Comparison of ENCODE assay signal across 8 mouse cellular contexts in genomic region chr13:48871887-48872606, GRCm38 (mm10). TPM values are rescaled to one million over a fixed set of nuclear protein-coding genes. Genes with fewer than 3 reads are reported as not detected.
DNase-seq lines count a peak whose midpoint lies in the region; ATAC-seq and TF ChIP-seq lines count a peak whose summit lies in the region.

No protein-coding gene starts in this region.

- peak; percentile 57 for DNase-seq in MEL (ENCODE audit: low read depth, low spot score)
- no peak for DNase-seq in limb, embryonic 11.5 days (ENCODE audit: low spot score)
- no peak for DNase-seq in urinary bladder, adult 18-20 months (ENCODE audit: low spot score in 2 of 2)
- no peak for DNase-seq in testis, postnatal 10 days (ENCODE audit: low spot score)

- ATAC-seq in heart, embryonic 13.5 days (ENCODE audit: extremely low read depth, insufficient number of reproducible peaks, low FRiP score, low TSS enrichment), result no peak
- no peak for ATAC-seq in limb, embryonic 11.5 days (ENCODE audit: insufficient number of reproducible peaks, low FRiP score, low TSS enrichment, low read depth)
- no peak for ATAC-seq in neural tube, embryonic 12.5 days (ENCODE audit: low FRiP score, low read depth)
- ATAC-seq in inflammation-experienced regulatory T-cells, adult 6 months, result no peak

- H3K27me3 ChIP-seq in C2C12 (ENCODE audit: control insufficient read depth, insufficient read depth, insufficient read length), result no peaks in the 10 kb centered on the region
- no peaks in the 10 kb centered on the region for H3K27me3 ChIP-seq in MEL (ENCODE audit: control insufficient read depth in 1 of 2, insufficient read depth in 2 of 2, low read length in 2 of 2)
- H3K27me3 ChIP-seq in heart, embryonic 13.5 days (replicated peaks), result no peaks in the 10 kb centered on the region
- H3K27me3 ChIP-seq in limb, embryonic 11.5 days (ENCODE audit: control insufficient read depth, insufficient read depth, low read length), result no peaks in the 10 kb centered on the region
- H3K27me3 ChIP-seq in neural tube, embryonic 12.5 days (replicated peaks), result no peaks in the 10 kb centered on the region

- peak; percentile 19 for TF ChIP-seq RAD21 in MEL (IDR thresholded peaks at IDR 0.05; ENCODE audit: low read depth, low read length)

- peaks cover 16 to 26% of the 10 kb centered on the region in 2 experiments for H3K4me1 ChIP-seq in MEL (ENCODE audit: control insufficient read depth in 1 of 2, insufficient read depth in 2 of 2, low read length in 2 of 2)
- peaks cover 65% of the 10 kb centered on the region for H3K4me1 ChIP-seq in heart, embryonic 13.5 days
- peaks cover 17% of the 10 kb centered on the region for H3K4me1 ChIP-seq in limb, embryonic 11.5 days (ENCODE audit: control insufficient read depth, insufficient read depth, low read length)
- H3K4me1 ChIP-seq in neural tube, embryonic 12.5 days, result peaks cover 27% of the 10 kb centered on the region

- no peak for TF ChIP-seq CTCF in C2C12 (IDR thresholded peaks at IDR 0.05; ENCODE audit: control insufficient read depth, insufficient read depth, insufficient read length)
- peak in 1 of 3 experiments; percentile 11; a peak in 1 of 6 replicates for TF ChIP-seq CTCF in MEL (IDR thresholded peaks at IDR 0.05 in 2 of 3, conservative IDR thresholded peaks at IDR 0.05 in 1 of 3; ENCODE audit: control insufficient read depth in 1 of 3, insufficient read depth in 1 of 3, low read depth in 2 of 3, low read length in 3 of 3, poor library complexity in 1 of 3, severe bottlenecking in 1 of 3)

- H3K27ac ChIP-seq in MEL (ENCODE audit: control insufficient read depth, low read depth, low read length), result no peak overlapping the region
- no peak overlapping the region for H3K27ac ChIP-seq in heart, embryonic 13.5 days (replicated peaks)
- no peak overlapping the region for H3K27ac ChIP-seq in limb, embryonic 11.5 days (replicated peaks; ENCODE audit: low read depth, low read length)
- no peak overlapping the region for H3K27ac ChIP-seq in neural tube, embryonic 12.5 days

- no peaks in the 10 kb centered on the region for H3K9me3 ChIP-seq in MEL (replicated peaks; ENCODE audit: insufficient read depth, low read length)
- H3K9me3 ChIP-seq in heart, embryonic 13.5 days, result no peaks in the 10 kb centered on the region
- H3K9me3 ChIP-seq in limb, embryonic 11.5 days (ENCODE audit: control insufficient read depth, low read length), result no peaks in the 10 kb centered on the region
- no peaks in the 10 kb centered on the region for H3K9me3 ChIP-seq in neural tube, embryonic 12.5 days

- peak overlapping the region; percentile 0 for H3K4me3 ChIP-seq in C2C12 (ENCODE audit: insufficient read depth, poor library complexity, severe bottlenecking)
- H3K4me3 ChIP-seq in MEL (ENCODE audit: control insufficient read depth in 1 of 2, insufficient read depth in 1 of 2, low read depth in 2 of 2, low read length in 2 of 2), result peak overlapping the region; percentile 90 to 95
- H3K4me3 ChIP-seq in heart, embryonic 13.5 days, result peak overlapping the region; percentile 94
- peak overlapping the region; percentile 52 for H3K4me3 ChIP-seq in limb, embryonic 11.5 days (ENCODE audit: low read depth, low read length)
- peak overlapping the region; percentile 99 for H3K4me3 ChIP-seq in neural tube, embryonic 12.5 days

- H3K36me3 ChIP-seq in C2C12 (ENCODE audit: control insufficient read depth, insufficient read depth) (peaks cover 7% of the 10 kb centered on the region), MEL (ENCODE audit: control insufficient read depth in 1 of 2, insufficient read depth in 2 of 2, low read length in 2 of 2) (peaks cover 0 to 12% of the 10 kb centered on the region in 2 experiments; a peak in 2 of 4 replicates)
- H3K36me3 ChIP-seq in heart, embryonic 13.5 days, result peaks cover 12% of the 10 kb centered on the region; the same call in 1 of the 2 replicates
- H3K36me3 ChIP-seq in limb, embryonic 11.5 days (ENCODE audit: control insufficient read depth, insufficient read depth, low read length), result no peaks in the 10 kb centered on the region
- H3K36me3 ChIP-seq in neural tube, embryonic 12.5 days, result peaks cover 6% of the 10 kb centered on the region; the same call in 1 of the 2 replicates

- TF ChIP-seq POLR2A in MEL (IDR thresholded peaks at IDR 0.05; ENCODE audit: control insufficient read depth in 1 of 2, insufficient read depth in 1 of 2, low read depth in 1 of 2, low read length in 2 of 2, poor library complexity in 1 of 2), result no peak

- H3K4me2 ChIP-seq in heart, embryonic 13.5 days, result peak overlapping the region; percentile 90
- peak overlapping the region; percentile 75 for H3K4me2 ChIP-seq in limb, embryonic 11.5 days (ENCODE audit: low read depth, severe bottlenecking)
- H3K4me2 ChIP-seq in neural tube, embryonic 12.5 days (replicated peaks), result peak overlapping the region; percentile 83

- H3K9ac ChIP-seq in MEL (ENCODE audit: control insufficient read depth, low read depth, low read length, poor library complexity, severe bottlenecking), result peak overlapping the region; percentile 98
- peak overlapping the region; percentile 99 for H3K9ac ChIP-seq in heart, embryonic 13.5 days
- H3K9ac ChIP-seq in limb, embryonic 11.5 days (ENCODE audit: low read length), result peak overlapping the region; percentile 99
- H3K9ac ChIP-seq in neural tube, embryonic 12.5 days, result peak overlapping the region; percentile 93

- H3K79me3 ChIP-seq in C2C12 (ENCODE audit: low read depth), result peaks cover 36% of the 10 kb centered on the region

- H3K79me2 ChIP-seq in C2C12 (ENCODE audit: control insufficient read depth, insufficient read depth), result peaks cover 51% of the 10 kb centered on the region
- peaks cover 44% of the 10 kb centered on the region for H3K79me2 ChIP-seq in MEL (ENCODE audit: control insufficient read depth, insufficient read depth, low read length, poor library complexity)

- H3ac ChIP-seq in C2C12 (ENCODE audit: control insufficient read depth, insufficient read length, low read depth), result no peak overlapping the region

- 58% methylated on average over 7 of the region's 7 CpGs for WGBS in heart, embryonic 13.5 days
- 71% methylated on average over 7 of the region's 7 CpGs for WGBS in limb, embryonic 11.5 days
- 72% methylated on average over 7 of the region's 7 CpGs for WGBS in neural tube, embryonic 12.5 days

- TF ChIP-seq EP300 in MEL (IDR thresholded peaks at IDR 0.05; ENCODE audit: low read depth in 1 of 2, low read length in 2 of 2), result 0 out of 4 replicates have a peak, but pooled peaks of 1 of the 2 experiments have one; percentile 20

TF ChIP-seq in C2C12, 6 proteins besides CTCF, POLR2A, EP300 and RAD21:
- TF ChIP-seq MAX (IDR thresholded peaks at IDR 0.05) (no peak), USF1 (IDR thresholded peaks at IDR 0.05; ENCODE audit: low read depth) (no peak)

TF ChIP-seq in MEL, 35 proteins besides CTCF, POLR2A, EP300 and RAD21:
- TF ChIP-seq TAL1 (IDR thresholded peaks at IDR 0.05; ENCODE audit: low read length) (no peak), NRF1 (IDR thresholded peaks at IDR 0.05; ENCODE audit: insufficient read depth, low read depth, low read length, poor library complexity, severe bottlenecking) (no peak), MXI1 (IDR thresholded peaks at IDR 0.05; ENCODE audit: low read depth, low read length) (peak; percentile 20; the same call in 1 of the 2 replicates), SIN3A (IDR thresholded peaks at IDR 0.05; ENCODE audit: low read length) (0 out of 2 replicates have a peak, but pooled peaks have one; percentile 35), MAZ (IDR thresholded peaks at IDR 0.05; ENCODE audit: low read depth, low read length) (peak; percentile 57; the same call in 1 of the 2 replicates), ZNF384 (IDR thresholded peaks at IDR 0.05; ENCODE audit: low read depth, low read length) (no peak), SMC3 (IDR thresholded peaks at IDR 0.05; ENCODE audit: low read depth, low read length) (no peak; the same call in 1 of the 2 replicates), NELFE (IDR thresholded peaks at IDR 0.05; ENCODE audit: low read depth, low read length) (peak; percentile 33; the same call in 1 of the 2 replicates)

RNA-seq across cellular contexts. Expression of gene Phf2, which starts 1.1 kb away (rescaled TPM):
- polyA plus RNA-seq in C2C12 (2012; fragmentation: generic; extraction: Trizol) (20.1 TPM), MEL (2012; ENCODE audit: insufficient read depth in 1 of 2, insufficient read length in 2 of 2, low read depth in 1 of 2, low replicate concordance in 2 of 2, missing spikeins in 1 of 2) (10 to 100 TPM; 29.6 to 52.7 TPM)
- 9.9 and 10.2 TPM in 2 replicates for total RNA-seq in MEL (2012; rRNA removed)
- 3.6 and 4.3 TPM in 2 replicates for polyA plus RNA-seq in heart, embryonic 13.5 days (2015; fragmentation: Nextera tagmentation; extraction: Ambion mirVana)
- 10.3 and 11.6 TPM in 2 replicates for polyA plus RNA-seq in limb, embryonic 11.5 days (2014; fragmentation: Nextera tagmentation; extraction: Ambion mirVana)
- 9.6 and 10.9 TPM in 2 replicates for polyA plus RNA-seq in neural tube, embryonic 12.5 days (2016; fragmentation: Nextera tagmentation; extraction: Ambion mirVana)
- polyA plus RNA-seq in inflammation-experienced regulatory T-cells, adult 6 months (2017; shearing (Covaris generic)), result 1 to 10 TPM; 2.4 to 3.7 (median 3.0) TPM

Comparison
In these comparisons a context has a peak if more than half of its experiments do, and no peak if none do; other contexts are left out.
1. H3K4me3 ChIP-seq: peak in every context shown above with its lines; median percentile 99 in neural tube, embryonic 12.5 days; 94 in heart, embryonic 13.5 days; 92 in MEL; 52 in limb, embryonic 11.5 days; 0 in C2C12.